Mouse (Mus musculus) T-helper 2 cell (primary cell): ENCODE data around the gene Ermp1.

ENCODE experiments used
- in situ Hi-C: fragments of 300-600 bp; cut with MboI, MseI; formaldehyde crosslinking; loops from one replicate; pipeline ENCODE4 v1.15.1; 2025; ENCODE audit warnings: high pct_unique_total_duplicates

The Ermp1 gene

GRCm38 (mm10) chr19:29647651-29648549 is at the start of gene Ermp1:
Gene Ermp1 (minus strand): TSS chr19:29648415.
- in situ Hi-C loops, result no loop called here

DNA sequence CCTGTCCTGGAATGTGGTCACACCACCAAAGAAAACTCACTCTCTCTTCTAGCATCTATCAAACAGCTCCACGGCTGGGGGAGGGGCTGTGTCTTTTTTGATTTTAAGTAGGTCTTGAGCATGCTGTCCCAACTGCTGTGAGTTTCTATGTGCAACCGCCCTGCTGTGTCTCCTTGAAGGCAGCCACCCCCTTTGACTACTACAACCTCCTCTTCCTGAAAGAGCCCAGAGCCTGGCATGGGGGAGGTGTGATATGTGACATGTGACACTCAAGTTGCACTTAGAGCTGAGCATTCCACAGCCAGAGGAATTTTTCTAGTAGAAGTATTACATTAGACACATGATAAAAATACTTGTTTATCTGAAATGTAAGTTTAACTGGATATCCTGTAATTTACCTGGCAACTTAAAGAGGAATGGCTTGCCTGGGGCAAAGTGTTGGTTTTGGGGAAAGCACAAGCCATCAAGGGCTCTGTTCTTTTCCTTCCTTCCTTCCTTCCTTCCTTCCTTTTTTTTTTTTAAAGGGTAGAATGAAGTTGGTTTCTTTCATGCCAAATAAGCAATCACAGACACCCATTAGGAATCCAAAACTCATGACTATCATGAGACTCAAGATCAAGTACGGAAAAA is 49.1 kb upstream of the Ermp1 start, which contains the start of gene Mlana:
Mlana (plus strand) TSS at position 580 of the 630 bp plus-strand sequence.
- in situ Hi-C loops, result no loop called here

DNA sequence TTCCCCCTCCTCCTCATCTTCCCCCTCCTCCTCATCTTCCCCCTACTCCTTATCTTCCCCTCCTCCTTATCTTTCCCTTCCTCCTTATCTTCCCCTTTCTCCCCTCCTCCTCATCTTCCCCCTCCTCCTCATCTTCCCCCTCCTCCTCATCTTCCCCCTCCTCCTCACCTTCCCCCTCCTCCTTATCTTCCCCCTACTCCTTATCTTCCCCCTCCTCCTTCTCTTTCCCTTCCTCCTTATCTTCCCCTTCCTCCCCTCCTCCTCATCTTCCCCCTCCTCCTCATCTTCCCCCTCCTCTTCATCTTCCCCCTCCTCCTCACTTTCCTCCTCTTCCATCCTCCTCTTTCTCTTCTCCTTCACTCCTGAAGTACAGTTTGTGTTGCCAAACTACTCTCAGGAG is 48.6 kb upstream of the Ermp1 start:
- in situ Hi-C loops, result no loop called here

- in situ Hi-C loops, result no loop called here
Observed at GRCm38 (mm10) chr19:29696309-29696708, 48.1 kb upstream of the Ermp1 start.

DNA sequence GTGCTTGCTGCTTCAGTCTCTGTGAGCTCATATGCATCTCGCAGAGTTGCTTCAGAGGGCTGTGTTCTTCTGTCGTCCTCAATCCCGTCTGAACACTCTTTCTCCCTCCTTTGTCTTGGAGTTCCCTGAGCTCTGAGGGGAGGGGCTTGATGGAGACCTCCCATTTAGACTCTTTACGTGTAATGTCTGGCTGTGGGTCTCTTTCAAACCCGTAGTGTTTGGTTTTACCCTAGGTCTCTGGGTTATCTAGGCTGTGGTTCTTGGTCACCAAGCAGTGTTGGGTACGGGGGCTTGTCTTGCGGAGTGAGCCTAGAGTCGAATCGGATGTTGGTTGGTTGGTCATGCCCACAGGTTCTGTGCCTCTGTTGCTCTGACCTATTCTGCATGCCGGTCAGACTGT is 46.9 kb upstream of the Ermp1 start:
- in situ Hi-C loops, result no loop called here

- in situ Hi-C loops, result no loop called here
Observed at GRCm38 (mm10) chr19:29683844-29684540, 35.8 kb upstream of the Ermp1 start.

- in situ Hi-C loops, result no loop called here
Observed at GRCm38 (mm10) chr19:29680182-29681152, 32.3 kb upstream of the Ermp1 start.

DNA sequence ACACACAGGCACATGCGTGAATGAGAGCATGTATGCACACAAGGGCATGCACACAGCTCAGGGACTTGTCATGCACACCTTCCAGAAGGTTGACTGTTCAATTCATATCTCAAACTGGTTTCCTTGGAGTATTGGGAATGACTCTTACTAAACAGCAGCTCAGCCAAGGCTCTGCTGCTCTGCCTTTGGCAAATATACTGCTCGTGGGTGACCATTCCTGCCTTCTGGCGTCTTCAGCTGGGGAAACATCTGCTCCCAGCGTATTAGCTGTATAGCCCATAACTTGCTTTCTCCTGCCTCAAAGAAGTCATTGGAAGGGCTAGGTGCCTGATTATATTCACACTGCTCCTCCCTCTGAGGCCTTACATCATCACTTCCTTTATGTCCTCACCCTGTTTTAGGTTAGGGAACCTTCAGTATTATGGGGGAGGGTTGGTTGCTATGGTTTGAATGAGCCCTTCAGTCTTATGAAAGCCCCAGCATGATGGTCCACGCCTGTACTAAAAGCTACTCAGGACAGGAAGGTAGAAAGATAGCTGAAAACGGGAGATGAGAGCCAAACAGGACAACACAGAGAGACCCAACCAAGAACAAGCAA is 30.1 kb upstream of the Ermp1 start:
- in situ Hi-C loops, result no loop called here

DNA sequence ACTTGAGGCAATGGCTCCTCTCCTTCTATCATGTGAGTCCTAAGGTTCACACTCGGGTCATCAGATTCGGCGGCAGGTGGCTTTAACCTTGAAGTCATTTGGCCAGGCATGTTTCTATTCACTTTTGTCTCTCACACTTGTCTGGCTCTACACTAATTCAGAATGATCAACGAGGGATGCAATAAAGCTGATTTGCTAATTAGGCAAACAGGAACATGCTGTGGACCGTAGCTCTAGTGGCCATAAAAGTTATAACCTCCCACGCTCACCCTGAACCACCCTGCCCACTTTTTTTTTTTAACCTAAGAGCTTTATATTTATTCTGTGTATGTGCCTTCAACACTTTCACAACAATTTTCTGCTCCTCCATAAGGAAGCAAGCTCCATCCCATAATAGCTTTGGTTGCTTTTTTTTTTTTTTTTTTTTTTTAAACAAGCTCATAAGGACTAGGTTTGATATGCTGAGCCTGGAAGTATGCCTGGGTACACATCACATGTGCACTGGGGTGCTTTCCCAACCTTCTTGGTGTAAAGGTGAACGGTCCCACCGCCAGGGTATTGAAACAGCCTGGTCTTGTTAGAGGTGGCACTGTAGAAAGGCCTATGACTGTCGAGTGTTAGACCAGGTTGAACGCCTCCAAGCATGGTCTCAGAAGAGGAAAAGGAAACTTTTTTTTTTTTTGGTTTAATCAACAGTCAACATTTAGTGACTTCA is 28.4 kb upstream of the Ermp1 start:
- in situ Hi-C loops, result no loop called here

GRCm38 (mm10) chr19:29675562-29676078 is 27.4 kb upstream of the Ermp1 start:
- in situ Hi-C loops, result no loop called here

- in situ Hi-C loops, result no loop called here
Observed at GRCm38 (mm10) chr19:29674946-29675345, 26.7 kb upstream of the Ermp1 start.

DNA sequence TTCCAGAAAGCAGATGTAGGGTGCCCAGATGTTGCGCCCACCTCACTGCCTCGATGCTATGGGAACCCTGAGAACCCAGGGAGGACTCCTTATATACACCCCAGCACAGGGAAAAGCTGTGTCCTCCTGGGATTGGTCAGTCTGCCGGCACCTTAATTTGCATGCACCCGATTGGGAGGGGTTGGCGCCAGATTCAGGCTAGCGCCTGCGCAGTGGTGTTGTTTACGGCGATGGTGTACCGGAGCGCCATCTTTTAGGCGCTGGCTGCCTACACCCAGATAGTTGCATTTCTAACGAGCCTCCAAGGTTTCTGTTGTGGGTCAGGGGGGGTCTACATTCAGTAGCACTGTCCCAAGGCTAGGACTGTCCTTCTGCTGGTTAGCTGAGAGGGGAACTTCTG is 24.4 kb upstream of the Ermp1 start:
- in situ Hi-C loops, result no loop called here

DNA sequence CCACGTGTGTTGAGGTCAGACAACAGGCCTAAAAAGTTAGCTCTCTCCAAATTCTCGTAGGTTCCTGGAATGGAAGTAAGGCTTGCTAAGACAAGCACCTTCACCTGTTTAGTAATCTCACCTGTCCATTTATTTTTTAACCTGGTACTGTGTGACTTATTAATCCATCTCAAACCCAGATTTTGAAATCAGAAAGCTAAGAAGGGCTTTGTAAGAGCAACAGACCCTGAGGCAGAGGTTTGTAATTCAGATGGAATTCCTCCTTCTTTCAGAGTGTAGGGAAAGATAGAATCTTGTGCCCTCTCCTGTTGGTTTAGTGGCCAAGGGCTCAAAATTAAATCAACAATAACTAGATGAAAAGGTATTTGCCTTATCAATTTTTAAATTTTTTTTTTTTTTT is 22.9 kb upstream of the Ermp1 start:
- in situ Hi-C loops, result no loop called here

DNA sequence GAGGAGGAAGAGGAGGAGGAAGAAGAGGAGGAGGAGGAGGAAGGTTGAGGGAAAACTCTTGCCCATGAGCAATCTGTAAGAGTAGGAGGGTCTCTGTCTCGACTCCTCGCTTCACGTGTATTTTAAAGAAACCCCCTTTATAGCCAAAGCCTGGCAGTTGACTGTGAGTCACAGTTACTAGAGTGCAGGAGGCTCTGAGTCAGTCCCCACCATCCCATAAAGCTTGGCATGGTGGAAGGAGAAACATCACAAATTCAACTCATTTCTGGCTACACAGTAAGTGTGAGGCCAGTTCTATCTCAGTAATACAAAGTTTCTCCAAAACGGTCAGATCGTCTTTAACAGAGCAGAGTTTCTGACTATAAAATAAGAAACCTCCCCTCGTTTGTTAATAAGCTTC is 22.0 kb upstream of the Ermp1 start:
- in situ Hi-C loops, result no loop called here

DNA sequence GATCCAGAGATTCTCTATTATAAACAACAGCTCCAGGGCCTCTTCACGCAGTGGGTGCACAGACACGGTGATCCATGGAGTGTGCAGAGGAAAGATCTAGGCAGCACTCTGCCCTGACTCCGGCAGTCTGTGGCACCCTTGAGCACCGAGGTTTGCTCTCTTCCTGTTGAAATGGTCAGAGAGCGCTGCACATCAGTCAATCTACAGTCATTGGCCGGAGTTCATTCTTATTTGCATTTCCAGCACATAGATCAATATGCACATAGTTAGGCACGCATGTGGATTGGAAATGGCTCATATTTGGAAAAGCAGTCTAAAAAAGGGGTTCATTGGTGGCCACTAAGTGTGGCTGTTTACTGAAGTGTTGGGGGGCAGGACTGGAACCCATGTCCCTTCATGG is 19.9 kb upstream of the Ermp1 start:
- in situ Hi-C loops, result no loop called here

- in situ Hi-C loops, result no loop called here
Observed at GRCm38 (mm10) chr19:29666965-29667594, 18.9 kb upstream of the Ermp1 start.

DNA sequence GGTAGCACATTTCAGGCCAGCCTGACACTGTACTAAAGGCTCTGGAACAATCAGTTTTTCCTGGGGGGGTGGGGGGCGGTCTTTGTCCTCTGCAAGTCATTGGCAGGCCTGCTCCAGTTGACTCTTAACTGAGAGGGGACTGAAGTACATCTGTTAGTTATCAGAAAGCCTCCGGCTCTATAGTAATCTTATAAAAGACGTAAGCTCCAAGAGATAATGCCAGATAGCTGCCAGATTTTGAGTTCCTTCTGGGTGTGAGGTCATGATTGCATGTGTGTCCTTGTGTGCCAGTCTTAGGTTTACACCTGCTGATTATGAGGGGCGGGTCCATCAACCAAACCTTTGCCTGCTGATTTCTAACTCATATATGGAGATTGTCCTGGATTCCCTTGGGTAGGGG is 17.9 kb upstream of the Ermp1 start:
- in situ Hi-C loops, result no loop called here

DNA sequence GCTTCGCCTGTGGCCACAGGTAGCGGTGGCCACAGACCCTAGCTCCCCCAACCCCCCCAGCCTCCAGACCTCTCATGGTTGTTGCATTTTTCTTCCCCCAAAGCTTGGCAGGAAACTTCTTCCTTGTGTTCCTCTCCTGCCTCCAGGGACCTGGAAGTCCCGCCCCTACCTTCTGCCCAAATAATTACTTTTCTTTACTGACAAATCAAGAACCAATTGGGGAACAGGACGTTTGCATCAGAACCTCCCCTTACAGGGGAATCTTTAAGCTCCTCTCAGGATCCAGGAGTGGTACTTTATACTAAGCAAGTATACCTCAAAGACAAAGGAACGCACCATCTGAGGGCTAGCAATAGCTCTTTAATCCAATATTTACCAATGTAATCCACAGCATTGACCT is 16.7 kb upstream of the Ermp1 start:
- in situ Hi-C loops, result no loop called here

- in situ Hi-C loops, result no loop called here
Observed at GRCm38 (mm10) chr19:29663780-29664179, 15.6 kb upstream of the Ermp1 start.
